Mouse (Mus musculus) embryo, embryonic 10.5 days (tissue): ENCODE results near the gene Rsu1.
"Not testable (repeated sequence)": the region's sequence is repeated elsewhere in the genome, so short reads cannot be mapped to it uniquely, and the experiment has no call there.

ENCODE experiments used
- DNase-seq: peaks from one replicate; pipeline ENCODE4 v3.0.0-alpha.2; 2015; ENCODE audit warnings: low spot score

The Rsu1 gene

DNA sequence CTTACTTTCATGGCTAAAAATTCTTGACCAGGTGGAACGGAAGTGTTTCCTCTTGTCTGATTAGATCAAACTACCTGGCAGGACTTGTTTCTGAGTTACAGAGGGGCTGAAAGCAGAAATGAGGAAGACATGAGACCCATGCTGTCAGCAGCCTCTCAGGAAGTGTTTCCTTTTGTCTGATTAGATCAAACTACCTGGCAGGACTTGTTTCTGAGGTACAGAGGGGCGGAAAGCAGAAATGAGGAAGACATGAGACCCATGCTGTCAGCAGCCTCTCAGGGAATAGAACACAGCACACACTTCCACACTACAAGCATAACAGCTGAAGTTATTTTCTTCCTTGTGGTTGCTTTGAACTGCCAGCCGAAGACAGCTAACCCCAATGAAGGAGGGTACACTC is 46.7 kb downstream of the Rsu1 start:
- no peak for DNase-seq

GRCm38 (mm10) chr2:13223451-13223850 is 47.8 kb downstream of the Rsu1 start:
- DNase-seq: no peak

- no peak for DNase-seq
Observed at GRCm38 (mm10) chr2:13220141-13220540, 51.1 kb downstream of the Rsu1 start.

- DNase-seq: no peak
Observed at GRCm38 (mm10) chr2:13218112-13218511, 53.1 kb downstream of the Rsu1 start.

GRCm38 (mm10) chr2:13206825-13207224 is 64.4 kb downstream of the Rsu1 start:
- no peak for DNase-seq

- no peak for DNase-seq
Observed at GRCm38 (mm10) chr2:13206367-13206766, 64.8 kb downstream of the Rsu1 start.

- DNase-seq: peak; percentile 53
Observed at GRCm38 (mm10) chr2:13202805-13203475, 68.3 kb downstream of the Rsu1 start.

DNA sequence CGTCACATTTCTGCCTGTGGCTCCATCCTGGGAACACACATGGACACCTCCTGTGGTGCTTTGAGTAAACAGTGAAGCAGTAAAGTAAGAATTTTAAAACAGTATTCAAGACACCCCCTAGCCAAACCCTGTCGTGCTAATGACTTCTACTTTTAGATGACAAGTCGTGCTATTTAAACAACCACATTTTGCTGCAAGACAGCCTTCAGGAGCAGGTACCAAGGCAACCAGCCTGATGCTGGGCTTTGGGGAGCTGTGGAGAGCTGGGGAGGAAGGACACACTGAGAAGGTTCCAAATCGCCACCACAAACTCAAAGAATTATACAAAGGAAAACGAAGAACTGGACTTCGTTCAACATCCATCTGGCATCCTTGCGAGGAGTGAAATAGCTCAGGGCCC is 71.5 kb downstream of the Rsu1 start:
- no peak for DNase-seq

GRCm38 (mm10) chr2:13199033-13199432 is 72.2 kb downstream of the Rsu1 start:
- DNase-seq: no peak

- DNase-seq: no peak
Observed at GRCm38 (mm10) chr2:13195540-13195939, 75.7 kb downstream of the Rsu1 start.

DNA sequence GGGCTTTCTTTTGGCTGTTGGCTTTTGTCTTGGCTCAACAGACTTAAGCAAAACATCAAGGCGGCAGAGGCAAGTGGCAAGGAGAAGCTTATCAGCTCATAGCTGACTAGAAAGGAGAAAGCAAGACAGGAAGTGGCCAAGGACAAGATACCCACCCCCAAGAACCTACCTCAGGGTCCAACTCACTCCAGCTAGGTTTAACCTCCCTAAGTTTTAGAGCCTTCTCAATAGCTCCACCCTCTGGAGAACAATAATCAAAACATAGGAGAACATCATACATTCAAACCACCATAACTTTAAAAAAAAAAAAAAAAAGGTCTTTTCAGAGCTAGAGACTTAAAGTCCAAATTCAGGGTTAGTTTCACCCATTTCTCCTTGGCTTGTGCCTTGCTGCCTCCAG is 79.1 kb downstream of the Rsu1 start:
- no peak for DNase-seq

GRCm38 (mm10) chr2:13190767-13191166 is 80.4 kb downstream of the Rsu1 start:
- no peak for DNase-seq

- no peak for DNase-seq
Observed at GRCm38 (mm10) chr2:13188831-13189495, 82.3 kb downstream of the Rsu1 start.

GRCm38 (mm10) chr2:13183124-13183523 is 88.1 kb downstream of the Rsu1 start:
- DNase-seq: no peak

DNA sequence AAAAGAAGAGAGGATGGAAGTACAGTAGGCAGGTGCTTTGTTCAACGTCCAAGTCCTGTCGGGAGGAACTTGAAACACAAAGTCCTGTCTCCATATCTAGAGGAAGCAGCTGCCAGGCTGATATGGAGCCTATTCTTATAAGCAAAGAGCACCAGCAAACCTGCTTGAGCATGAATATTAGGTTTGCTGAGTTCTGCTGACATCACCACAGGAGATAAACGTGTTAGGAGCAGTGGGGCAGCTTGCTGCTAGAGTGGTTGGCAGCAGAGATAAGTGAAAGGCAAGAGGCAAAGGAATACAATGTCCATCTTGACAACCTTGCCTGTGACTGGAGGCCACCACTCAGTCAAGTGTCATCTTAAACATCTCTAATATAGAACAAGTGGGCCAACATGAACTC is 89.3 kb downstream of the Rsu1 start:
- DNase-seq: not testable (repeated sequence)

- no peak for DNase-seq
Observed at GRCm38 (mm10) chr2:13177698-13178395, 93.4 kb downstream of the Rsu1 start.

GRCm38 (mm10) chr2:13176304-13176620 is 95.0 kb downstream of the Rsu1 start:
- DNase-seq: no peak

GRCm38 (mm10) chr2:13175536-13176303 is 95.5 kb downstream of the Rsu1 start:
- peak; percentile 46 for DNase-seq

- no peak for DNase-seq
Observed at GRCm38 (mm10) chr2:13174461-13174860, 96.8 kb downstream of the Rsu1 start.

GRCm38 (mm10) chr2:13170651-13171050 is 100.6 kb downstream of the Rsu1 start:
- DNase-seq: no peak

- no peak for DNase-seq
Observed at GRCm38 (mm10) chr2:13169962-13170361, 101.3 kb downstream of the Rsu1 start.

- no peak for DNase-seq
Observed at GRCm38 (mm10) chr2:13169158-13169890, 101.9 kb downstream of the Rsu1 start.
